Mouse (Mus musculus): ENCODE results near the gene Scaf4.
"Not testable (repeated sequence)": the region's sequence is repeated elsewhere in the genome, so short reads cannot be mapped to it uniquely, and the experiment has no call there.

The Scaf4 gene

DNA sequence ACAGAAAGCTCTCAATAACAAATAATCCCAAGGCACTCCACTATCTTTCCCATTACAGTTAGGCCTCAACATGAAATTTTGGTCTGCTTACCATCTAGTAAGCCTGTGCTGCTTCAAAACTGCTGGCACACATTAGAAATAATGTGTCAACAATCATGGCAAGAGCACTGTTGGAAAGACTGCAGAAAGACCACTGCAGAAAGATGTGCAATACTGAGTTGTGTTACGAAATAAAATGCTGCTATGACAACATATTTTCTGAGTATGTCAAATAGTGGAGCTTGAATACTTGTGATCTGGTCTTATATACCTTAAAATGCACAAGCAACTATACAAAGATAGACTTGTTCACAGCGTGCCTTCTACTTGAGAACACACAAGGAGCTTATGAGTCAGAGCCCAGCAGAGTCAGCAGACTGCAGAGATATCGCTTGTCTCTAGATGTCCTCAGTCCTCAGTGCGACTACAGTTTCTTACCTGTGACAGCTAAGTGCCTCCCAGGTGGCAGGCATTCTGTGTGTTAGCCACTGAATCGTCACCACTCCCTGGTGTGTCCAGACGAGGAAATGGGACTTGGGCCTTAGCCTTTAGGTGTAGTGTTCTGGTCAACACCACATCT, 45.1 kb downstream of the Scaf4 start:
- no peak for DNase-seq (ENCODE audit: low read depth in 2 of 2, low spot score in 2 of 2)

DNA sequence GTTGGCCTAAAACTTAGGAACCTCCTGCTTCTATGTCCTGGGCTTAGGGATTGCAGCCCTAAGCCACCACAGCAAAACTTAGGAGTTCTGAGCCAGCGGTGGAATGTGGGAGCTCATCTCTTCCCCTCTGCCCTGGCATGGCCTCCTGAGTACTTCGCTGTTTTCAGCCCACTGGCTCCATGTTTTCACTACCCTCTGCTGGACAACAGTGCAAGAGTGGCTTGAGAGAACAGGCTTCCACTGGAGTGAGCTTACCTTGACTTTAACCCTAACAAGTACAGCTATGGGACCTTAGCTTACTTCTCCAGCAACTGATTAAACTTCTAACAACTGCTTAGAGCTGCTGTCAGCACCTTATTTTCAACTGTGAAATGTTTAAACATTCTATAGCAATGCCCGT, 49.1 kb downstream of the Scaf4 start:
- no peak for DNase-seq (ENCODE audit: low read depth in 2 of 2, low spot score in 2 of 2)

DNA sequence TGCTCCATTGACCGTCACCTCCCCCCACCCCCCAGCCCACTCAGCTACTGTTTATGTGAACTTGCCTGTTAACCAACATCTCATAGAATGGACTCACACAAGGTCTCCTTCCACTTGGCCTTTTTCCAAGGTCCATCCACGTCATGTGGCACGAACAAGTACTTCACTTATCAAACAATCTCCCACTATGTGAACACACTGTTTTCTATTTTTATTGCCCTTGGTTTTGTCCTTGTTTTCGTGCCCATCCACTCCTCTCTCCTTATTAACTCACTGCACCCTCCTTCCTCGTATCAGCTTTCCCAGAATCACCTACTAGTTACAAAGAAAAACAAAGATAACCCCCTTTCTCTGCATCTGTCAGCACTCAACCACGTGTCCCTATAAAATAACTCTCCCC, 49.7 kb downstream of the Scaf4 start:
- no peak for DNase-seq (ENCODE audit: low read depth in 2 of 2, low spot score in 2 of 2)

DNA sequence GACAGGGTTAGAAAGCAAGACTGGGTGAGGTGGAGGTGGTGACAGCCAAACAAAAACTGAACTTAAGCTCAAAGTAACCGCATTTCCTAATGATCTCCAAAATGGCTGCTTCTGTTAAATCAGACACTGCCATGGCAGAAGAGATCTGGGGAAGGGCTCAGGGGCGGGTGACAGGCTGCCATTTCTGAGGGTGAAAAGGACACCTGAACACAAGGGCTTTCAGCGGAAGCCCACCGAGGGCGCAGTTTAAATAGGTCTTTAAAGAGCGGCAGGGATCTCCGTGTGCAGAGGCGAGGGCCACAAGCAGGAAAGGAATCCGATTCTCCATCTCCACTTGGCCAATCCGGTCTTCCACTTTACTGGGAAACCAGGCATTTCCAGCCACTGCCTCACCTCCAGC, 50.6 kb downstream of the Scaf4 start:
- DNase-seq (ENCODE audit: low read depth in 2 of 2, low spot score in 2 of 2): no peak

DNA sequence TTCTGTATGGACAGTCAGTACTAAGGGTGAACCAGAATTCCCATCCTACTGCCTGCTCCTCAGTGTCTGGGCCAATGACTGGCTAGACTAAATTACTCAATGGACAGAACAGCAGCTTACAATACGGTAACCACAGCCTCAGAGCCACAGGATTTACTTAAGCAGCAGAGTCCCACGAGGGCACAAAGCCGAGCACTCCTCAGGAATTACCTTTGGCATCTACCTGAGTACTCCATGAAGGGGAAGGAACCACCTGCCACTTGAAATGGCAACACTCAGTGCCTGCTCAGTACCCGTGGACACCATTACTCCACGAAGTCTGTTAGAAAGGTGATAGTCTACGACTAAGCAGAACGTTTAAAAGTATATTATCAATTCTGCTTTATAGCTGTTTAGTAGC, 53.0 kb downstream of the Scaf4 start:
- DNase-seq (ENCODE audit: low read depth in 2 of 2, low spot score in 2 of 2): no peak

DNA sequence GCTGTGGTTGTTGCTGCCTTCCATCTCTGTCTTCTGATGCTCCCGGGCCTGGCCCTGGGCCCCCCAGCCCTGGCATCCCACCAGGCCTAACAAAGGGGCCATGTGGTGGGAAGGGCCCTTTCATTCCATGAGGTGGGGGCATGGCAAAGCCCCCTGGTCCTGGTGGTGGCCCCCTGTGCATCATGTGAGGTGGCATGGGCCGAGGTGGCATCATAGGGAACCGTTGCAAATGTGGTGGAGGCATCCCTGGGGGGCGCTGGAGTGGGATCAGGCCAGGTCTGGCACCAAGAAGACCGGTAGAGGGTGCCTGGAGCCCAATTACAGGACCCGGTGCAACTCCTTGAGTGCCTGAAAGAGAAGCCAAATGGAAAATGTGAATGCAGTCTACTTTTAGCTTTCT, 54.4 kb downstream of the Scaf4 start:
- DNase-seq (ENCODE audit: low read depth in 2 of 2, low spot score in 2 of 2): no peak

DNA sequence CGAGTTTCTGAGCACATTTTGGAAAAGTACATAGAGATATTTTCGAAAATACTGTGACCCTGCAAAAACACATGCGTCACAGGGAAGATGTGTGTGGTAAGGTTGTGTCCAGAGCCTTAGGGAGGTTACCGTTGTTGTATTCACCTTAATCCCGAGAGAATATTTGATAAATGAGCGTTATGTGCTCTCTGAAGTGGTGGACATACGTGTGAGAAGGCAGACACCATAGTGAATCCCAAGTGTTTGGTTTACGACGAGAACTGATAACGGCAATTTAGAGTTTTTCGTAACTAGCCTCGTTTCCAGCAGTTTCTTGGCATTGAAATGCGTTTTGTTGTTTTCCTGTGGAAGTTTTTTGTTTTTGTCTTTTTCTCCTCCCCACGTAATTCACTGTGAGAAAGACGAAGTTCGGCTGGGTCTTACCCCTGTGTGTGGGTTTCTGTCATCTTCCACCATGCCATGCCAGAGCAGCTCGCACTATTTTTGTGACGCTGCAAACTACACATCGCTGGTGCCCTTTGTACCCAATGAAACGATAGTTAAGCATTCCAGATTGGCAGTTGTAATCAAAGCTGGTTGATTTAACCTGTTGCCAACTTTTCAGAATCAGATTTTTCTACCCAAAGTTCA, 62.7 kb downstream of the Scaf4 start:
- DNase-seq (ENCODE audit: low read depth in 2 of 2, low spot score in 2 of 2): peak; percentile 8 to 30

DNA sequence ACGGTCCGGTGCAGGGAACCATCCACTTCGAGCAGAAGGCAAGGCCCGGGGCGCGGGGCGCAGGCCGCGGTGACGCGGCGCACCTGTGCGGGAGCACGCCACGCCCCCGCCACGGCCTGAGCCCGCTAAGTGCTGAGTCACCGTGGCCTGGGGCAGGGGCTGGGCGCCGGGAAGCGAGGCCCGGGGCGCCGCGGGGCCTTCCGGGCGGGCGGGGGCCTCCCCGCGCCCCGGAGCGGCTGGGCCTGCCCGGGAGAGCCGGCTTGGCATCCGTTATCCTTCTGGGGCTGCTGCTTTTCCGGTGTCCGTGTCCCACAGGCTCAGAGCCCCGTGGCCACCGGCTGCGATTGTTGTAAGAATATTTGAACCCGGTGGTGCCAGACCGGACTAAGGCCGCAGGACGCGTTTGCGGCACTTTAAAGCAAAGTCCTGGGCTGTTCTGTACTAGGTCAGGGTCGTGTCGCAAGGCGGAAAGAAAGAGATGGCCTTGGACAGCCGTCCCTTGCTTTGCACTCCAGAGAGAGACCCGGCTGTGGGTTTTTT, 63.3 kb downstream of the Scaf4 start:
- peak in 1 of 2 experiments; percentile 23 for DNase-seq (ENCODE audit: low read depth in 2 of 2, low spot score in 2 of 2)

DNA sequence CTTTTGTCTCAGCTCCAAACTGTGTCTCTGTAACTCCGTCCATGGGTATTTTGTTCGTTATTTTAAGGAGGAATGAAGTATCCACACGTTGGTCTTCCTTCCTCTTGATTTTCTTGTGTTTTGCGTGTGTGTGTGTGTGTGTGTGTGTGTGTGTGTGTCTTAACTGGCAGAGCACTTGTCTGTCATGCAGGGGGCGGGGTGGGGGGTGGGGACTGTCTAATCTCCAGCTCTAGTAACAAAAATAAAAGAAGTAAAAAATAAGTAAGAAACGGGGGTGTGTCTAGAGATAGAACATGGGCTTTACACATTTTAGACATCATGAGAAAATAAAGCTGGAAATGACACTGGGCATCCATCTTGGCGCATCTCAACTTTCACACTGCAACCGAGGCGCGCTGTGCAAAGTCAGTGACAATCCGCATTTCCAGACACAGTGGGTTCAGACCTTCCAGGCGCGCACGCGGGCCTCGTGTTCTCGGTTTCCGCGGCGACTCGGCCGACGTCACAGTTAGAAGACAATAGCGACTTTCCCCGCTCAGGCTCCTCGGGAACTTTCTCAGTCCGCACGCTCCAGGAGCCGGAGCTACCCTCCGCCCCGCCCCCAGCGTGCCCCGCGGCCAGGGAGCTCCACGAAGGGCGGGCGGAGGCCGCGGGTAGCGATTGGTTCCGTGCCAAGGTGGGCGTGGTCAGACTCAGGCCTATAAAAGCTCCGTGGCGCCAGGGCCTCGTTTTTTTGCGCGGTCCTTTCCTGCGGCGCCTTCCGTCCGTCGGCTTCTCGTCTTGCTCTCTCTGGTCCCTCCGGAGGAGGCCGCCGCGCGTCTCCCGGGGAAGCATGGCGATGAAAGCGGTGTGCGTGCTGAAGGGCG, 64.0 kb downstream of the Scaf4 start, which contains the start of gene Sod1:
Gene Sod1, plus strand, starts transcription at position 729 of the 866 bp plus-strand sequence.
- DNase-seq (ENCODE audit: low read depth in 2 of 2, low spot score in 2 of 2): peak; percentile 96 to 98

DNA sequence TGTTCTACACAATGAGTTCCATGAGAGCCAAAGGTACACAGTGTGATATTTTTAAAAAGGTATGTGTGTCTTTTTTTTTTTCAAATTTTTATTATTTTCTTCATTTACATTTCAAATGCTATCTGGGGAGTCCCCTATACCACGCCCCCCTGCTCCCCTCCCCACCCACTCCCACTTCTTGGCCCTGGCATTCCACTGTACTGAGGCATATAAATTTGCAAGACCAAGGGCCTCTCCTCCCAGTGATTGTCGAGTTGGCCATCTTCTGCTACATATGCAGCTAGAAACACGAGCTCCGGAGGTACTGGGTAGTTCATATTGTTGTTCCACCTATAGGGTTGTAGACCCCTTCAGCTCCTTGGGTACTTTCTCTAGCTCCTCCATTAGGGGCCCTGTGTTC, 64.9 kb downstream of the Scaf4 start:
- DNase-seq (ENCODE audit: low read depth in 2 of 2, low spot score in 2 of 2): not testable (repeated sequence)

DNA sequence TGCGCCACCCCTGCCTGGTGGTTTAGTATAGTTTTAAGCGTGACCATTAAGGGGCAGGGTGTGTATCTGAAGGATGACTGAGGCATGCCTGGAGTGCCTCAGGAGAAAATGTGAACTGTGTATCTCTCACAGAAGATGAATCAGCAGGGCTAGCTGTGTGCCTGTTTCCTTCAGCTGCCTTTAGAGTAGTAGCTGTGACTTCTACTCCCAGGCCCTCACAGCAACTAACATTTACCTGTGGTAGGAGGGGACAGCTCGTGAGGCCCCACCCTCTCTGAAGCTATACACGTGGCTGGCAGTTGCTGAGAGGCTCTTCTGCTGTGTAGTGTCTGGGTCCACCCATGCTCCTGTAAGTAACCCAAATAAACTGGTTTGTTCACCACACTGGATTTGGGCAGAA, 66.4 kb downstream of the Scaf4 start:
- DNase-seq (ENCODE audit: low read depth in 2 of 2, low spot score in 2 of 2): no peak

DNA sequence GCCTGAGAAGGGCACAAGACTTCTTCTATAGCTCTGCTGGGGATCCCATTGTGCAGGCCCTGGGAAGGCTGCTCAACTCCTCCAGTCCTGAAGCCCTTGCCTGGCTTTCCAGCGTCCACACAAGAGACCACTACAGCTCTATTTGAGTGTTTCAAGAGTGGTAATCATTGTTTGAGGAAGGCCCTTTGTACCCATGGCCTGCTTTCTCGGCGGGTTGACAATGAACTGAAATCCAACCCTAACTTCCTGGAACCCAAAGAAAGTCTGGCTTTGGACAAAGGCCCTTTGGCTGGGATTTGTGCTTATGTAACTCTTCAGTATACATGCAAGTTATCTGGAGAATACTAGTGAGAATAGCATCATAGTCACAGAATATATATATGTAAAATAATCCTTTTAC, 66.9 kb downstream of the Scaf4 start:
- DNase-seq (ENCODE audit: low read depth in 2 of 2, low spot score in 2 of 2): no peak

DNA sequence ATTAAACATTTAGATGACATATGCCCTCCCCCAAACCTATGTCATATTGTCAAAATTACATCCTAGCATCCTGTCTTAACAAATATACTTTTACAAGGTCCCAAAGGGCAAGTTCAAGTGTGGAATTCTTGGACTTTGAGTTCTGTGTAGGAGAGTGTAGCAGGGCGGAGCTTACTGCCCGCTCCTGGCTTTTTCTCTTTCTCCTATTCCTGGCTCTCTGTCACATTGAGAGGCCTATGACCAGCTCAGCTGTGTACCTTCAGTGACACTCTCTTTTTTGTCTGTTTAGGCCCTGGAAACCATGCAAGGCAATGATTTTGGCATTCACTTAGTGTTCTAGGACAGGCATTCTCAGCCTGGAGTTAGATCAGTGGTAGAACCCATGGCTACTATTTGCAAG, 67.9 kb downstream of the Scaf4 start:
- no peak for DNase-seq (ENCODE audit: low read depth in 2 of 2, low spot score in 2 of 2)

DNA sequence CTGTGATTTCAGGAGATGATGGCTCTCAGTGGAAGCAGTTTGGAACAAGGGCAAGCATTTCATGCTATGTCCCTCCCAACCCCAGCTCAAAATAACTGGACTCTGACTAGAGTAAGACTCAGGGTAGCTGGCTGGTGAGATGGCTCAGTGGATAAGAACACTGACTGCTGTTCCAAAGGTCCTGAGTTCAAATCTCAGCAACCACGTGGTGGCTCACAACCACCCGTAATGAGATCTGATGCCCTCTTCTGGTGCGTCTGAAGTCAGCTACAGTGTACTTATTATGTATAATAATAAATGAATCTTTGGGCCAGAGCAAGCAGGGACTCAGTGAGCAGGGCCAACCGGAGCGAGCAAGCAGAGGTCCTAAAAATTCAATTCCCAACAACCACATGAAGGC, 68.4 kb downstream of the Scaf4 start:
- not testable (repeated sequence) for DNase-seq (ENCODE audit: low read depth in 2 of 2, low spot score in 2 of 2)

DNA sequence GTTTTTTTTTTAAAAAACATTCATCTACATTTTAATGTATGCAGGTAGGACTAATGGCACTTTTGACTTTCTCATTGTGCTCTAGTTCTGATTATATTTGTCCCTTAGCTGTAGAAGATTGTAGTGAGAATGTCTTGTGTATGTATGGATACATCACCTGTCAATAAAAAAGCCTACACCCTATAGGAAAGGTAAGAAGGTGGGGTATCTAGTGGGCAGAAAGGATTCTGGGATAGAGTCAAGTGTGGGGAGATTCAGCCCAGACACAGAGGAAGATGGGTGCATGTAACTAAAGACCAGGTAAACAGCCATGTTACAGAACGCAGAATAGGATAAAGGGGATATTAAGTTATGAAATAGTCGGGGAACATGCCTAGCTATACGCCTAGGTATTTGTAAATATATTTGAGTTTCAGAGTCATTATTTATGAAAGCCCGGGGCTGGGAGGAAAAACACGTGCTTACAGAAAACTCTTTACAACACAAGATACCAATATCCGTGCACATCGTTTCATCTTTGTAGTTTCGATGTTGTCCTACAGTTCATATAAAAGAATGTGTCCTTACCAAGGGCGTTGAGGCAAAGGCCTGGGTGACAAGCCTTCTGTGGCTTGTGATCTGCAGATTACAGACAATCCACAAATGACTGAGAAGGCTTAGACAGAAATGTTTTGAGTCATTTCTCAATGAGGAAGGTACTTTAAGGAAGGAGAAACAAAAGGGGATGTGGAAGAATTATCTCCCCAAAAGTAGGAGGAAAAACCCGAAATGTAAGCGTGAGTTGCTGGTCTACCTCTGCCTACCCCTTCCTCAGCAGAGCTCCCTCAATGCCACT, 69.4 kb downstream of the Scaf4 start:
- DNase-seq (ENCODE audit: low read depth in 2 of 2, low spot score in 2 of 2): no peak

DNA sequence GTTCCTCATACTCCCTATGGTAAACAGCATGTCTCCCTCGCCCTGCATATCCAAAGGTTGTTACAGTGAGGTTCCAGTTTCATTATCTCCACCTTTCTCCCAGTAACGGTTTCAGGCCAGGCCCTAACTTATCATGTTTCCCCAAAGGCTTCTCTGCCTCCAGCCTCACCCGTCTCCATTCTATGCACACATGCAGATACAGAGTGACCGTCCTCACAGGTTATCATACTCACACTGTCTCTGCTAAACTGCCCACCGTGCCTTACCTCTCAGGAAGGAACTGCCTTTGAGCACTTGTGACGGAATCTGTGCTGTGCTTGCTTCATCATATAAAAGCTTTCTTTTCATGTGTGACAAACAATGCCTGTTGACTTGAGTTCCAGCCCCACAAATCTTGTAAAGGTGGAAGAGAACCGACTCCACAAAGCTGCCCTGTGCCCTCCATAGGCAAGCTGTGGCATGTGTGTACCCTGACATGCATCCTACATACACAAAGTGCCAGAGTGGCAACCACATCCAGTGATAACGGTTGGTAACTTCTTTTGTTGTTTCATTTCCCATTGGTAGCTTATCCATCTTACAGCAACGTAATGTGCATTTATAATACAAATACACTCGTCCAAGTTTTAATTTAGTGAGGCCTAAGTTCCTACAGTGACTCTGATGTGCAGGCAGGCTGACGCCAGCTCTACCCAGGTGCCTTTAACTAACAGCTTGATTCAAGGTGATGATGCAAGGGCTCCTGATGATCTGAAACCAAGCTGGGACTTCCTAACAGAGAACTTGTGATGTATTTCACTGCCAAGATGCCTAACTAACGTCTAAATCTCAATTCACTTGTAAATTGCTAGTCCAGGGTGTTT, 70.6 kb downstream of the Scaf4 start:
- DNase-seq (ENCODE audit: low read depth in 2 of 2, low spot score in 2 of 2): no peak

DNA sequence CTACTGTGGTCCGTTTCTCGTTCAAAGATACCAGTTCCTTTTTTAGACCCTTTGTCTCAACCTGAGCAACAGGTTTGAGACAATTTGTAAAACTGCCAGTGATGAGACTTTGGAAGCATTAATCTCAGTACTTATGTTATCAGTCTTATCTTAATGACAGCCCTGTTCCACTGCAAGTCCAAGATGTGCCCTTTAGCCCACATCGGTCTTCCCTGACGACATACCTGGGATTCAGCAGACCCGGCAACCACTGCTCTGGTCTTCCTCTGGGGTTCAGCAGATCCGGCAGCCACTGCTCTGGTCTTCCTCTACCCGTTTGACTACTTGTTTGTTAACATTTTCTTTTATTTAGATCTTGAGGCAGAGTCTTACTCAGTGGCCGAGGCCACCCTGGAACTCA, 72.5 kb downstream of the Scaf4 start:
- no peak for DNase-seq (ENCODE audit: low read depth in 2 of 2, low spot score in 2 of 2)

DNA sequence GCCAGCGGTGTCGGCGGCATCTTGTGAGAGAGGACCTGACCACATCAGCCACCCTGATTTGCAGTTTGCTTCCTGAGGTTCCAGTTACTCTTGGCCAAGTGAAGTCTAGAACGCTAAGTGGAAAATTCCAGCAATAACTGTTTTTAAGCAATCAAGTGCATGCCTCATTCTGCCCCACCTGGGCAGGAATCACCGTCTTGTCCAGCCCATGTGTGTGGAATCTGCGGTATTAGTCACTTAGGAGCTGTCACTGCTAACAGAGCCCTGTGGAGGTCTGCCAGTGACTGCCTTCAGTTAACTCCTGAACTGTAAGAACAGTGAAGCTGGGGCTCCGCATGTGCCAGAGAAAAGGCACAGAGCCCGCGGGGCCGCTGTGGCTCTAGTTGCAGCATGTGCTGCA, 73.6 kb downstream of the Scaf4 start:
- no peak for DNase-seq (ENCODE audit: low read depth in 2 of 2, low spot score in 2 of 2)

DNA sequence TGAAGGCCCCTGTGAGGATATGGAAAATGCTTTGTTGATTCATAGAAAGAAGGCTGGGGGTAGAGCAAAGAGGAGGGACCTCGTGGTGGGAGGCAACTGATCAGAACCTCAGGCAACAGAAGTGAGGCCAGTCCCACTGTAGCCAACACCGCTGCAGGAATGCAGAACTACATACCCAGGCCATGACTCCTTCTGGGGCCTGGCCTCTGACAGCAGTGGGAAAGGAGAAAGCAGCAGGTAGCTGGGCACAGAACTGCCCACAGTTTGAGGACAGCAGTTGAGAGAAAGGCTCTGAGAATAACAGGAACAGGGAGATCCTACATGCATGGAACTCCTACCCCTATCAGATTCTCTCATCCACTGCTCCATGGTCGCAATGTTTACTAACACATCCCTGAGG, 75.3 kb downstream of the Scaf4 start:
- DNase-seq (ENCODE audit: low read depth in 2 of 2, low spot score in 2 of 2): no peak

DNA sequence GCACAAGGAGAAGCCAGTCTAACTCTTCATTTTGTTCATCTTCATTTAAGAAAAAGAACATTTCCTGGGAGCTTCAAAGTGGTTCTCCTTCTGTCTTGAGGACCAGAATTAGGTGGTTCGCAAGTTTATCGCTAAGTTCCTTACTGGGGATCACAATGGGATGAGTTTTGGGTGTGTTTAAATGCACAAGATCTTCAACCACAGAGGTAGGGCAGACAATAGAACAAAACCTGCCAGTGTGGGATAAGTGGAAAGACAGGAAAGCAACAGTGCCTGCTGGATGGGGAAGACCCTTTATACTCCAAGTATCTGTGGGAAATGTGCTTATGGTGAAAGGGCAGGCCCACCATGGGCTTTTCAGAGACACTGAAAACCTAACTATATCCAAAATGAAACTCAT, 79.4 kb downstream of the Scaf4 start:
- DNase-seq (ENCODE audit: low read depth in 2 of 2, low spot score in 2 of 2): no peak

Data from CD8-positive naive resting alpha-beta T cell, adult 2 months (primary cell).